Mouse (Mus musculus) hindbrain, embryonic 13.5 days (tissue): Measurements from ENCODE around the gene Scaf1. TPM values are rescaled to one million over a fixed set of nuclear protein-coding genes. Genes with fewer than 3 reads are reported as not detected.
A peak's percentile ranks its signal among the peaks of the same experiment; 100 is the strongest.

Experiments
- ATAC-seq: fragments of 200-750 bp; cut with Nextera tagmentation; 2 replicates; pipeline ENCODE4 v1.8.0; 2017; ENCODE audit warnings: moderate TSS enrichment; ENCODE audit not compliant: low FRiP score
- H3K27ac ChIP-seq: fragments of 300-500 bp; sonication (generic); 2 replicates; pipeline ENCODE4 v1.5.1; 2015; ENCODE audit warnings: inconsistent platforms, mild to moderate bottlenecking, moderate library complexity
- H3K27me3 ChIP-seq: fragments of 300-500 bp; sonication (generic); 2 replicates; pipeline ENCODE4 v1.6.1; 2015; ENCODE audit warnings: mild to moderate bottlenecking, inconsistent platforms
- H3K36me3 ChIP-seq: fragments of 300-500 bp; sonication (generic); 2 replicates; pipeline ENCODE4 v1.6.1; 2015; ENCODE audit warnings: mild to moderate bottlenecking, inconsistent platforms
- H3K4me1 ChIP-seq: fragments of 300-500 bp; sonication (generic); replicated peaks from 2 replicates; pipeline ENCODE4 v1.6.1; 2015; ENCODE audit warnings: inconsistent platforms
- H3K4me2 ChIP-seq: fragments of 300-500 bp; sonication (generic); 2 replicates; pipeline ENCODE4 v1.6.1; 2015; ENCODE audit warnings: inconsistent platforms, mild to moderate bottlenecking, moderate library complexity
- H3K4me3 ChIP-seq: fragments of 300-500 bp; sonication (generic); 2 replicates; pipeline ENCODE4 v1.5.1; 2015; ENCODE audit warnings: mild to moderate bottlenecking, inconsistent platforms
- H3K9ac ChIP-seq: fragments of 300-500 bp; sonication (generic); 2 replicates; pipeline ENCODE4 v1.6.1; 2015; ENCODE audit warnings: mild to moderate bottlenecking, inconsistent platforms
- H3K9me3 ChIP-seq: fragments of 300-500 bp; sonication (generic); 2 replicates; pipeline ENCODE4 v1.6.1; 2016; ENCODE audit warnings: inconsistent platforms
- WGBS: fragments of 180-500 bp; shearing (Covaris S2); methylation state at CpG from one replicate; pipeline ENCODE4 v1.1.7; 2015; 5-methylcytosine and 5-hydroxymethylcytosine counted together
- polyA plus RNA-seq: library from polyadenylated mRNA; unstranded; fragments of >200 nt; fragmentation: Nextera tagmentation; extraction: Ambion mirVana; gene quantifications from 2 replicates; pipeline ENCODE4 v1.2.1, GENCODE M21; 2015

The Scaf1 gene
- polyA plus RNA-seq, 1 experiment from 2014 or later: 42.4 TPM

GRCm38 (mm10) chr7:45020225-45020624, 4.1 kb upstream of the Scaf1 start:
- WGBS: 84% methylated on average over 9 of the region's 9 CpGs
- Histone ChIP-seq H3K4me3 (no peak overlapping the region), H3K9me3 (no peaks in the 10 kb centered on the region), H3K36me3 (no peaks in the 10 kb centered on the region), H3K27ac (no peak overlapping the region), H3K27me3 (peaks cover 6% of the 10 kb centered on the region; the same call in 1 of the 2 replicates), H3K4me1 (peaks cover 25% of the 10 kb centered on the region), H3K4me2 (no peak overlapping the region), H3K9ac (no peak overlapping the region)
- ATAC-seq: no peak

GRCm38 (mm10) chr7:45019031-45019571, 2.9 kb upstream of the Scaf1 start:
- 44% methylated on average over 8 of the region's 8 CpGs for WGBS
- no peaks in the 10 kb centered on the region for H3K9me3 ChIP-seq
- H3K27me3 ChIP-seq: peaks cover 6% of the 10 kb centered on the region; the same call in 1 of the 2 replicates
- no peaks in the 10 kb centered on the region for H3K36me3 ChIP-seq
- H3K4me3 ChIP-seq: no peak overlapping the region
- H3K27ac ChIP-seq: peak overlapping the region; percentile 48; the same call in 1 of the 2 replicates
- peaks cover 36% of the 10 kb centered on the region for H3K4me1 ChIP-seq
- H3K4me2 ChIP-seq: peak overlapping the region; percentile 29; the same call in 1 of the 2 replicates
- no peak overlapping the region for H3K9ac ChIP-seq
- no peak for ATAC-seq

GRCm38 (mm10) chr7:45017242-45018061, 1.3 kb upstream of the Scaf1 start, which contains the start of gene Rras:
Gene Rras, plus strand, starts transcription at chr7:45017961.
- Histone ChIP-seq H3K4me3 (peak within 1 kb of the TSS; percentile 45), H3K9me3 (no peaks in the 10 kb centered on the region), H3K36me3 (peaks cover 14% of the 10 kb centered on the region), H3K9ac (peak within 1 kb of the TSS; percentile 71), H3K4me1 (peaks cover 47% of the 10 kb centered on the region), H3K27ac (peak within 1 kb of the TSS; percentile 88), H3K4me2 (peak within 1 kb of the TSS; percentile 83), H3K27me3 (peaks cover 6% of the 10 kb centered on the region; the same call in 1 of the 2 replicates)
- ATAC-seq: peak; percentile 82
- WGBS: under 1% methylated on average over 36 of the region's 36 CpGs

GRCm38 (mm10) chr7:45016761-45017160, 598 bp upstream of the Scaf1 start:
- Histone ChIP-seq H3K27me3 (peaks cover 6% of the 10 kb centered on the region; the same call in 1 of the 2 replicates), H3K36me3 (peaks cover 21% of the 10 kb centered on the region), H3K9ac (peak overlapping the region; percentile 71), H3K4me1 (peaks cover 47% of the 10 kb centered on the region), H3K9me3 (no peaks in the 10 kb centered on the region), H3K4me2 (peak overlapping the region; percentile 83), H3K4me3 (peak overlapping the region; percentile 45), H3K27ac (peak overlapping the region; percentile 88)
- 4% methylated on average over 4 of the region's 4 CpGs for WGBS
- ATAC-seq: no peak

GRCm38 (mm10) chr7:45015344-45015956, 713 bp downstream of the Scaf1 start:
- peak overlapping the region; percentile 97 for H3K9ac ChIP-seq
- H3K4me3 ChIP-seq: peak overlapping the region; percentile 91
- peak overlapping the region; percentile 89 for H3K27ac ChIP-seq
- 3% methylated on average over 20 of the region's 20 CpGs for WGBS
- no peak for ATAC-seq
- peaks cover 47% of the 10 kb centered on the region for H3K4me1 ChIP-seq
- peak overlapping the region; percentile 85 for H3K4me2 ChIP-seq
- peaks cover 34% of the 10 kb centered on the region for H3K36me3 ChIP-seq
- no peaks in the 10 kb centered on the region for H3K9me3 ChIP-seq
- H3K27me3 ChIP-seq: peaks cover 6% of the 10 kb centered on the region; the same call in 1 of the 2 replicates

DNA sequence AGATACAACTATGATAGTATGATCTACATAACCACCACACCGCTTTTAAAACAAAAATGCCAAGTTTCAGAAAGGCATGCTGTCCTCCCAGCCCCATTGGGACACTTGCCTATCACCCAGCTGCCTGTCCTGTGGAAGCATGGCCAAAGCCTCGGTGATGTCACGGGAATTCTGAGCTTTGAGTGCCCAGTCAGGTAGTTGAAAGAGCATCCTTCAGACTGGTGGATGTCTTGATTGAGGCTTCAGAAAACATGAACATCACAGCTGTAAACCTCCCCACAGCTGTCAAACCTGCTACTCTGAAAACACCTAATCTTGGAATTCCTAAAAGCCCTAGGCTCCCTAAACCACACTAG, 2.1 kb downstream of the Scaf1 start:
- H3K36me3 ChIP-seq: peaks cover 48% of the 10 kb centered on the region
- no peak overlapping the region for H3K27ac ChIP-seq
- no peak overlapping the region; the same call in 1 of the 2 replicates for H3K4me3 ChIP-seq
- peaks cover 5% of the 10 kb centered on the region; the same call in 1 of the 2 replicates for H3K27me3 ChIP-seq
- WGBS: 96% methylated on average over 3 of the region's 3 CpGs
- no peak for ATAC-seq
- H3K9me3 ChIP-seq: no peaks in the 10 kb centered on the region
- 0 out of 2 replicates have a peak overlapping the region, but pooled peaks have one; percentile 97 for H3K9ac ChIP-seq
- H3K4me1 ChIP-seq: peaks cover 46% of the 10 kb centered on the region
- H3K4me2 ChIP-seq: no peak overlapping the region

DNA sequence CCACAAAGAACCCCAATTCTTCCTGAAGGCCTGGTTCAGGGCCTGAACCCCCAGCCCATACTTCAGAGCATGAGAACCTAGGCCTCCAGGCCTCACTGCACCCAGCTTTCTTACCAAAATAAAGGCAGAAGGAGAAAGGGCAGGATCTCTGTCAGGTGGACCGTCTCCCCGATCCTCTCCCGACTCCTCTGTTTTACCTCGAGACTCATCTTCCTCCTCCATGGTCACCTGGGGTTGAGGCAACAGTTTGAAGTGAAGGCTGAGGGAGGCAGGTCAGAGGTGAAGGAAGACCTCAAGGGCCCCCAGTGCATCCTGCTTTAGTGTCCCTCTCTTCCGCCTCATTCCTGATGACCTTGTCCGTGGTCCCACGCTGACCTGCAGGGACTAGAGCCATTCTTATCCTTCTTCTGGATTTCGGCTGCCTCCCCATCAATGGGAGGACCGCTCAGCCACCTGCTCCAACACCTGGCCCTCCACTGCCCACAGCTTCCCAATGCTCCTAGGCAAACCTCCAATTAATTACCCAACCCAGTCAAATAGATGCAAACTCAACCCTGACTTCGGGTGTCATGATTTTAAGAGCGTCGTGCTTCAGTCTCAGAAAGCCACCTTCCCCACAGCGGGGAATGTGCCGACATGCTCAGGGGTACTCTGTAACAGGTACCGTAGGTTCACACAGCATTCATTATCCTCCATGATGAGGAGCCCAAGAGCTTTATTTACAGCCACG, 2.6 kb downstream of the Scaf1 start:
- WGBS: 95% methylated on average over 16 of the region's 16 CpGs

GRCm38 (mm10) chr7:45012824-45013223, 3.3 kb downstream of the Scaf1 start:
- Histone ChIP-seq H3K9ac (no peak overlapping the region), H3K4me1 (peaks cover 36% of the 10 kb centered on the region), H3K4me2 (no peak overlapping the region), H3K27ac (no peak overlapping the region), H3K4me3 (no peak overlapping the region), H3K27me3 (no peaks in the 10 kb centered on the region), H3K36me3 (peaks cover 60% of the 10 kb centered on the region), H3K9me3 (no peaks in the 10 kb centered on the region)
- no peak for ATAC-seq
- WGBS: 91% methylated on average over 4 of the region's 4 CpGs

More for the DNA sequence above, 2.6 kb downstream of the Scaf1 start:
- Histone ChIP-seq H3K4me3 (no peak overlapping the region; the same call in 1 of the 2 replicates), H3K27ac (no peak overlapping the region), H3K9ac (0 out of 2 replicates have a peak overlapping the region, but pooled peaks have one; percentile 3), H3K27me3 (no peaks in the 10 kb centered on the region), H3K4me2 (no peak overlapping the region), H3K4me1 (peaks cover 42% of the 10 kb centered on the region), H3K9me3 (no peaks in the 10 kb centered on the region), H3K36me3 (peaks cover 53% of the 10 kb centered on the region)
- ATAC-seq: no peak

GRCm38 (mm10) chr7:45012011-45012410, 4.2 kb downstream of the Scaf1 start:
- H3K4me3 ChIP-seq: no peak overlapping the region
- no peak for ATAC-seq
- H3K36me3 ChIP-seq: peaks cover 68% of the 10 kb centered on the region
- no peaks in the 10 kb centered on the region for H3K9me3 ChIP-seq
- H3K4me2 ChIP-seq: no peak overlapping the region
- 94% methylated on average over 6 of the region's 6 CpGs for WGBS
- no peak overlapping the region for H3K27ac ChIP-seq
- peaks cover 28% of the 10 kb centered on the region for H3K4me1 ChIP-seq
- no peak overlapping the region for H3K9ac ChIP-seq
- no peaks in the 10 kb centered on the region for H3K27me3 ChIP-seq

DNA sequence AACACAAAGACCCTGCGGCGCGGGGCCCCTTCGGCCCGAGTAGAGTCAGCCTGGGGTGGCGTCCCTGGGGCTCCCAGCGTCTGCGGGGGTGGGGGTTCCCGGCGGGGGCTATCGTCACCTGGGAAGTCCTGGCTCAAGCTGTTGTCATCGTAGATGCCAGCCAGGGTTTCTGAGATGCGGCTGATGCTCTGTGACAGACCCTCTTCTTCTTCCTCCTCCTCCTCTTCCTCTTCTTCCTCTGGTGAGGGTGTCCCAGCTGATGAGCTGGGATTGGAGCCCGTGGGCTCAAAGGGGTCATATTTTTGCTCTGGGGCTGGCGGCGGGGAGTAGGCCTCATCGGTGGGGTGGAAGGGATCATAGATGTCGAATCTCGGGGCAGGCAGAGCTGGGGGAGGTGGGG, 7.8 kb downstream of the Scaf1 start:
- H3K27me3 ChIP-seq: no peaks in the 10 kb centered on the region
- H3K9ac ChIP-seq: no peak overlapping the region
- peaks cover 100% of the 10 kb centered on the region for H3K36me3 ChIP-seq
- no peaks in the 10 kb centered on the region for H3K9me3 ChIP-seq
- WGBS: 95% methylated on average over 19 of the region's 19 CpGs
- no peak for ATAC-seq
- peaks cover 5% of the 10 kb centered on the region; the same call in 1 of the 2 replicates for H3K4me1 ChIP-seq
- no peak overlapping the region for H3K4me3 ChIP-seq
- H3K27ac ChIP-seq: no peak overlapping the region
- H3K4me2 ChIP-seq: no peak overlapping the region

DNA sequence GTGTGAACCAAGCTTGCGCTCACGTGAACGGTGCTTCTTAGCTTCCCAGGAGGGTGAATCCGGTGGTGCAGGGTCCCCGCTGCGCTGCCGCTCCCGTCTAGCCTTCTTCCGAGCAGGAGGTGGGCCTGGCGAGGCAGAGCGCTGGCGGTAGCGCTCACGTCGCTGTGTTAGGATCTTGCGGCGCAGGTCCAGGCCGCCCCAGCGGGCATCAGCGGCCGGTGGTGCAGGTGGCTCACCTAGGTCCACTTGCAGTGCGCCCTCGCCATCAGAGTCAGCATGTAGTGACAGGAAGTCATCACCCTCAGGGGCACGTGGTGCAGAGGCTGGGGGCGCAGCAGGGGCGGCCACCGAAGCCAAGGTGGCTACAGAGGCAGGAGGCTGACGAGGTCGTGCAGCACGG, 8.3 kb downstream of the Scaf1 start:
- no peak for ATAC-seq
- 93% methylated on average over 29 of the region's 30 CpGs for WGBS
- no peak overlapping the region for H3K9ac ChIP-seq
- H3K27ac ChIP-seq: no peak overlapping the region
- peaks cover 100% of the 10 kb centered on the region for H3K36me3 ChIP-seq
- no peaks in the 10 kb centered on the region for H3K4me1 ChIP-seq
- no peak overlapping the region for H3K4me3 ChIP-seq
- H3K4me2 ChIP-seq: no peak overlapping the region
- no peaks in the 10 kb centered on the region for H3K9me3 ChIP-seq
- H3K27me3 ChIP-seq: no peaks in the 10 kb centered on the region

GRCm38 (mm10) chr7:45007141-45007540, 9.0 kb downstream of the Scaf1 start:
- Histone ChIP-seq H3K4me3 (no peak overlapping the region), H3K27ac (no peak overlapping the region), H3K27me3 (no peaks in the 10 kb centered on the region), H3K36me3 (peaks cover 100% of the 10 kb centered on the region), H3K4me2 (no peak overlapping the region), H3K9ac (no peak overlapping the region), H3K4me1 (no peaks in the 10 kb centered on the region), H3K9me3 (no peaks in the 10 kb centered on the region)
- no peak for ATAC-seq
- WGBS: 97% methylated on average over 29 of the region's 29 CpGs
